18 mouse cellular contexts compared by ENCODE assay signal in genomic region chr3:154881428-154881986, GRCm38 (mm10).
"Had no signal": no experiment of that assay in that cellular context is flagged by ENCODE, and none has a peak within 500 bp of the region (broad histone marks: within the 10 kb centered on the region; RNA-seq: fewer than 3 reads in every experiment).

No protein-coding gene starts in this region.

- H3K27me3 ChIP-seq: liver, embryonic 13.5 days; megakaryocyte, embryonic 14.5 days; neural tube, embryonic 12.5 days; neural tube, embryonic 15.5 days; stomach, embryonic 15.5 days had no signal

- H3K9ac ChIP-seq: liver, embryonic 13.5 days; neural tube, embryonic 12.5 days; neural tube, embryonic 15.5 days; stomach, embryonic 15.5 days had no signal

- H3K4me1 ChIP-seq: neural tube, embryonic 12.5 days; stomach, embryonic 15.5 days had no signal

- H3K9me3 ChIP-seq: liver, embryonic 13.5 days; megakaryocyte, embryonic 14.5 days; midbrain, embryonic 10.5 days; neural tube, embryonic 12.5 days; neural tube, embryonic 15.5 days; stomach, embryonic 15.5 days had no signal

- H3K4me2 ChIP-seq: liver, embryonic 13.5 days; neural tube, embryonic 12.5 days; neural tube, embryonic 15.5 days; stomach, embryonic 15.5 days had no signal

- H3K27ac ChIP-seq: layer of hippocampus, adult 2 months; liver, embryonic 13.5 days; macrophage; midbrain, embryonic 10.5 days; neural tube, embryonic 12.5 days; neural tube, embryonic 15.5 days; stomach, embryonic 15.5 days had no signal

- H3K36me3 ChIP-seq: liver, embryonic 13.5 days; midbrain, embryonic 10.5 days; neural tube, embryonic 12.5 days; neural tube, embryonic 15.5 days; stomach, embryonic 15.5 days had no signal

- H3K4me3 ChIP-seq: layer of hippocampus, adult 2 months; liver, embryonic 13.5 days; megakaryocyte, embryonic 14.5 days; midbrain, embryonic 10.5 days; neural tube, embryonic 12.5 days; neural tube, embryonic 15.5 days; stomach, embryonic 15.5 days had no signal

- DNase-seq: kidney, adult 9 months; kidney, postnatal 14 days; kidney, postnatal 4 days; layer of hippocampus, adult 9-11 months; liver, embryonic 13.5 days; lung, adult 2 months; midbrain, embryonic 14.5 days; right cerebral cortex, adult 18-20 months; right cerebral cortex, postnatal 25 days; spleen, adult 18-20 months; thymus, postnatal 25 days had no signal
